Mouse (Mus musculus) megakaryocyte-erythroid progenitor cell, adult 5-6 weeks (primary cell): ENCODE measurements around the gene Sppl2b. TPM values are rescaled to one million over a fixed set of nuclear protein-coding genes. Genes with fewer than 3 reads are reported as not detected.
A peak's percentile ranks its signal among the peaks of the same experiment; 100 is the strongest.

ENCODE experiments used
- ATAC-seq: replicated peaks from 2 replicates; pipeline ENCODE4 v1.8.0; 2016; ENCODE audit warnings: mild to moderate bottlenecking, inconsistent platforms; ENCODE audit not compliant: severe bottlenecking, poor library complexity, low FRiP score, low TSS enrichment
- total RNA-seq, 2 experiments: library from RNA; stranded (forward) in 1 of 2; stranded (reverse) in 1 of 2; fragments of 200-1000, 215-1000 nt in 1 of 2; fragments of >200 nt in 1 of 2; fragmentation: Nextera tagmentation in 1 of 2; gene quantifications; 2 replicates each; pipeline ENCODE4 v1.2.3; 2014 to 2017

Sppl2b gene
- total RNA-seq, 2 experiments from 2014 or later, result 65.4 to 116 TPM

- ATAC-seq, result no peak
Observed at GRCm38 (mm10) chr10:80911891-80912290, 56.8 kb downstream of the Sppl2b start.

- ATAC-seq, result no peak
Observed at GRCm38 (mm10) chr10:80913364-80914011, 58.4 kb downstream of the Sppl2b start.

- no peak for ATAC-seq
Observed at GRCm38 (mm10) chr10:80914253-80914656, 59.2 kb downstream of the Sppl2b start.

- no peak for ATAC-seq
Observed at GRCm38 (mm10) chr10:80915260-80915659, 60.2 kb downstream of the Sppl2b start.

GRCm38 (mm10) chr10:80915736-80916135, 60.7 kb downstream of the Sppl2b start:
- no peak for ATAC-seq

GRCm38 (mm10) chr10:80917336-80917778, 62.3 kb downstream of the Sppl2b start:
- peak; percentile 39; the same call in 1 of the 2 replicates for ATAC-seq

- peak; percentile 48 for ATAC-seq
Observed at GRCm38 (mm10) chr10:80917779-80918434, 62.8 kb downstream of the Sppl2b start, which contains the start of gene Lmnb2. Gene Lmnb2, minus strand, starts transcription at chr10:80918245.

Other genes starting within 250 kb of the Sppl2b start
- gene Gm49322, start 249.3 kb upstream of the Sppl2b start, total RNA-seq (2014; fragmentation: Nextera tagmentation), result 0.68 and 1.6 TPM in 2 replicates
- 0.08 and 0.42 TPM in 2 replicates for gene Gm49322, start 249.3 kb upstream of the Sppl2b start, total RNA-seq (2017)
- gene Csnk1g2, start 232.4 kb upstream of the Sppl2b start, total RNA-seq (2014; fragmentation: Nextera tagmentation), result 70.2 and 93.3 TPM in 2 replicates
- 117 and 120 TPM in 2 replicates for gene Csnk1g2, start 232.4 kb upstream of the Sppl2b start, total RNA-seq (2017)
- gene Btbd2, start 198.2 kb upstream of the Sppl2b start, total RNA-seq (2014; fragmentation: Nextera tagmentation), result 27.4 and 32.0 TPM in 2 replicates
- gene Btbd2, start 198.2 kb upstream of the Sppl2b start, total RNA-seq (2017), result 11.8 and 14.8 TPM in 2 replicates
- gene Mknk2, start 177.2 kb upstream of the Sppl2b start, total RNA-seq (2014; fragmentation: Nextera tagmentation), result 149 and 158 TPM in 2 replicates
- gene Mknk2, start 177.2 kb upstream of the Sppl2b start, total RNA-seq (2017), result 78.4 and 117 TPM in 2 replicates
- gene Mob3a, start 153.3 kb upstream of the Sppl2b start, total RNA-seq (2014; fragmentation: Nextera tagmentation), result 22.8 and 29.1 TPM in 2 replicates
- 30.5 and 38.6 TPM in 2 replicates for gene Mob3a, start 153.3 kb upstream of the Sppl2b start, total RNA-seq (2017)
- 22.8 and 26.4 TPM in 2 replicates for gene Izumo4, start 153.1 kb upstream of the Sppl2b start, total RNA-seq (2014; fragmentation: Nextera tagmentation)
- 3.0 and 4.5 TPM in 2 replicates for gene Izumo4, start 153.1 kb upstream of the Sppl2b start, total RNA-seq (2017)
- 54.1 and 79.5 TPM in 2 replicates for gene Ap3d1, start 113.0 kb upstream of the Sppl2b start, total RNA-seq (2014; fragmentation: Nextera tagmentation)
- gene Ap3d1, start 113.0 kb upstream of the Sppl2b start, total RNA-seq (2017), result 36.6 and 37.8 TPM in 2 replicates
- gene Dot1l, start 100.1 kb upstream of the Sppl2b start, total RNA-seq (2014; fragmentation: Nextera tagmentation), result 67.0 and 83.2 TPM in 2 replicates
- 9.9 and 14.0 TPM in 2 replicates for gene Dot1l, start 100.1 kb upstream of the Sppl2b start, total RNA-seq (2017)
- 97.7 and 118 TPM in 2 replicates for gene Sf3a2, start 57.1 kb upstream of the Sppl2b start, total RNA-seq (2014; fragmentation: Nextera tagmentation)
- gene Sf3a2, start 57.1 kb upstream of the Sppl2b start, total RNA-seq (2017), result 24.1 and 27.1 TPM in 2 replicates
- gene Plekhj1, start 56.6 kb upstream of the Sppl2b start, total RNA-seq (2014; fragmentation: Nextera tagmentation), result 114 and 155 TPM in 2 replicates
- 41.1 and 51.5 TPM in 2 replicates for gene Plekhj1, start 56.6 kb upstream of the Sppl2b start, total RNA-seq (2017)
- 0.59 TPM in 1 of 2 replicates, not detected in the other for gene Amh, start 50.0 kb upstream of the Sppl2b start, total RNA-seq (2014; fragmentation: Nextera tagmentation)
- gene Amh, start 50.0 kb upstream of the Sppl2b start, total RNA-seq (2017), result not detected in 2 replicates
- gene Jsrp1, start 41.8 kb upstream of the Sppl2b start, total RNA-seq (2014; fragmentation: Nextera tagmentation), result not detected in 2 replicates
- not detected in 2 replicates for gene Jsrp1, start 41.8 kb upstream of the Sppl2b start, total RNA-seq (2017)
- gene Oaz1, start 28.6 kb upstream of the Sppl2b start, total RNA-seq (2014; fragmentation: Nextera tagmentation), result 1,436 and 1,526 TPM in 2 replicates
- 220 and 353 TPM in 2 replicates for gene Oaz1, start 28.6 kb upstream of the Sppl2b start, total RNA-seq (2017)
- 1.6 TPM in 1 of 2 replicates, not detected in the other for gene Lingo3, start 11.2 kb upstream of the Sppl2b start, total RNA-seq (2014; fragmentation: Nextera tagmentation)
- gene Lingo3, start 11.2 kb upstream of the Sppl2b start, total RNA-seq (2017), result not detected in 2 replicates
- 291 and 326 TPM in 2 replicates for gene Lsm7, start 66 bp upstream of the Sppl2b start, total RNA-seq (2014; fragmentation: Nextera tagmentation)
- gene Lsm7, start 66 bp upstream of the Sppl2b start, total RNA-seq (2017), result 401 and 445 TPM in 2 replicates
- gene Tmprss9, start 16.6 kb downstream of the Sppl2b start, total RNA-seq (2014; fragmentation: Nextera tagmentation), result 0.22 TPM in 1 of 2 replicates, not detected in the other
- gene Tmprss9, start 16.6 kb downstream of the Sppl2b start, total RNA-seq (2017), result not detected in 2 replicates
- gene Timm13, start 45.7 kb downstream of the Sppl2b start, total RNA-seq (2014; fragmentation: Nextera tagmentation), result 206 and 233 TPM in 2 replicates
- 27.7 and 49.2 TPM in 2 replicates for gene Timm13, start 45.7 kb downstream of the Sppl2b start, total RNA-seq (2017)
- gene Lmnb2, start 63.0 kb downstream of the Sppl2b start, total RNA-seq (2014; fragmentation: Nextera tagmentation), result 14.9 and 24.4 TPM in 2 replicates
- 24.0 and 29.0 TPM in 2 replicates for gene Lmnb2, start 63.0 kb downstream of the Sppl2b start, total RNA-seq (2017)
- not detected in 2 replicates for gene Gadd45b, start 74.8 kb downstream of the Sppl2b start, total RNA-seq (2014; fragmentation: Nextera tagmentation)
- gene Gadd45b, start 74.8 kb downstream of the Sppl2b start, total RNA-seq (2017), result 7.5 and 8.7 TPM in 2 replicates
- gene Gng7, start 159.7 kb downstream of the Sppl2b start, total RNA-seq (2014; fragmentation: Nextera tagmentation), result 1.5 and 3.6 TPM in 2 replicates
- 0.14 and 0.46 TPM in 2 replicates for gene Gng7, start 159.7 kb downstream of the Sppl2b start, total RNA-seq (2017)
- gene Diras1, start 170.4 kb downstream of the Sppl2b start, total RNA-seq (2014; fragmentation: Nextera tagmentation), result not detected in 2 replicates
- gene Diras1, start 170.4 kb downstream of the Sppl2b start, total RNA-seq (2017), result not detected in 2 replicates
- 7.0 TPM in 2 replicates for gene Slc39a3, start 182.2 kb downstream of the Sppl2b start, total RNA-seq (2014; fragmentation: Nextera tagmentation)
- 3.4 and 7.2 TPM in 2 replicates for gene Slc39a3, start 182.2 kb downstream of the Sppl2b start, total RNA-seq (2017)
- gene Sgta, start 204.9 kb downstream of the Sppl2b start, total RNA-seq (2014; fragmentation: Nextera tagmentation), result 59.4 and 61.4 TPM in 2 replicates
- gene Sgta, start 204.9 kb downstream of the Sppl2b start, total RNA-seq (2017), result 34.2 and 41.6 TPM in 2 replicates
- 40.7 and 52.0 TPM in 2 replicates for gene Thop1, start 214.8 kb downstream of the Sppl2b start, total RNA-seq (2014; fragmentation: Nextera tagmentation)
- 46.0 and 58.3 TPM in 2 replicates for gene Thop1, start 214.8 kb downstream of the Sppl2b start, total RNA-seq (2017)
- not detected in 2 replicates for gene Creb3l3, start 243.6 kb downstream of the Sppl2b start, total RNA-seq (2014; fragmentation: Nextera tagmentation)
- gene Creb3l3, start 243.6 kb downstream of the Sppl2b start, total RNA-seq (2017), result not detected in 2 replicates